In the genomic region with DNA sequence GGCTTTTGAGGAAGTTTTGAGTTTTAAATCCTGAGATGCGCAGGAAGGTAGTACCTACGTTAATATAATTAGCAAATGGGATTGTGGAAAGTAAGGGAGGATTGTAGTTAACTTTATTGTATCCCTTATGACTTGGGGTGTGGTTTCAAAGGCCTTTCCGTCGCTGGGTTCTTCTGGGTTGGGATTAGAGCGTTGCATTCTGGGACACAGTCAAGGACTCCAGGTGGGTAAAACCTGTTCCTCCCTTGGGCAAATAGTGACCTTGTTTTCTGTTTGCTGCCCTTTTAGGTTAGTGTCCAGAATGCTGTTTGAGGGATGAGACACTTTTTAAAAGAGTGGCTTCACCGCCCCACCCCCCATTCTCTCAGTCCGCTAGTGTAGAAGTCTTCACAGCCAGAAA, we compare ENCODE assay signal across 7 mouse cellular contexts. TPM values are rescaled to one million over a fixed set of nuclear protein-coding genes. Genes with fewer than 3 reads are reported as not detected.
A peak's percentile ranks its signal among the peaks of the same experiment; 100 is the strongest.
DNase-seq lines count a peak whose midpoint lies in the region; ATAC-seq and TF ChIP-seq lines count a peak whose summit lies in the region.

No protein-coding gene starts in this region.

- DNase-seq in A20 (ENCODE audit: low read depth, low spot score), result peak; percentile 63
- peak; percentile 70 for DNase-seq in ES-CJ7 (ENCODE audit: low read depth, low spot score)
- DNase-seq in forebrain, embryonic 10.5 days (ENCODE audit: extremely low spot score, low spot score), result peak; percentile 30
- peak; percentile 57 for DNase-seq in kidney, postnatal 0 days (ENCODE audit: low spot score)
- DNase-seq in frontal cortex, postnatal 14 days (ENCODE audit: low spot score in 2 of 2), result no peak
- DNase-seq in gastrocnemius, postnatal 4 days (ENCODE audit: low spot score in 2 of 2), result no peak

- H3K4me3 ChIP-seq in forebrain, embryonic 10.5 days, result peak overlapping the region; percentile 85
- H3K4me3 ChIP-seq in kidney, postnatal 0 days (replicated peaks; ENCODE audit: low read depth, low read length), result peak overlapping the region; percentile 89
- H3K4me3 ChIP-seq in midbrain, embryonic 16.5 days (ENCODE audit: low read depth, low read length), result peak overlapping the region; percentile 71

- no peaks in the 10 kb centered on the region for H3K9me3 ChIP-seq in forebrain, embryonic 10.5 days
- no peaks in the 10 kb centered on the region for H3K9me3 ChIP-seq in kidney, postnatal 0 days (replicated peaks; ENCODE audit: low read length)
- H3K9me3 ChIP-seq in midbrain, embryonic 16.5 days (replicated peaks; ENCODE audit: control insufficient read depth, low read length, poor library complexity, severe bottlenecking), result no peaks in the 10 kb centered on the region

- TF ChIP-seq CTCF in kidney, postnatal 0 days (IDR thresholded peaks at IDR 0.05; ENCODE audit: low read depth), result no peak

- peak overlapping the region; percentile 86 for H3K9ac ChIP-seq in kidney, postnatal 0 days (ENCODE audit: low read depth, low read length)
- H3K9ac ChIP-seq in midbrain, embryonic 16.5 days (ENCODE audit: low read depth, low read length), result peak overlapping the region; percentile 64; the same call in 1 of the 2 replicates

- H3K4me1 ChIP-seq in forebrain, embryonic 10.5 days, result peaks cover 49% of the 10 kb centered on the region
- H3K4me1 ChIP-seq in kidney, postnatal 0 days (replicated peaks; ENCODE audit: insufficient read depth, low read length), result peaks cover 4% of the 10 kb centered on the region; the same call in 1 of the 2 replicates
- H3K4me1 ChIP-seq in midbrain, embryonic 16.5 days (ENCODE audit: control insufficient read depth, insufficient read depth, low read length), result peaks cover 13% of the 10 kb centered on the region

- no peak for ATAC-seq in kidney, postnatal 0 days (replicated peaks; ENCODE audit: low FRiP score, low read depth)
- ATAC-seq in midbrain, embryonic 16.5 days, result no peak

- peaks cover 11% of the 10 kb centered on the region for H3K36me3 ChIP-seq in forebrain, embryonic 10.5 days (replicated peaks)
- H3K36me3 ChIP-seq in kidney, postnatal 0 days (ENCODE audit: insufficient read depth, low read length), result no peaks in the 10 kb centered on the region
- H3K36me3 ChIP-seq in midbrain, embryonic 16.5 days (ENCODE audit: control insufficient read depth, insufficient read depth, low read length), result no peaks in the 10 kb centered on the region

- no peaks in the 10 kb centered on the region for H3K27me3 ChIP-seq in forebrain, embryonic 10.5 days (ENCODE audit: poor library complexity, severe bottlenecking)
- H3K27me3 ChIP-seq in kidney, postnatal 0 days (ENCODE audit: insufficient read depth, low read length), result no peaks in the 10 kb centered on the region
- H3K27me3 ChIP-seq in midbrain, embryonic 16.5 days (ENCODE audit: control insufficient read depth, insufficient read depth, low read depth, low read length), result no peaks in the 10 kb centered on the region

- WGBS in forebrain, embryonic 10.5 days, result 1% methylated on average over 7 of the region's 7 CpGs
- WGBS in kidney, postnatal 0 days, result 0% methylated on average over 7 of the region's 7 CpGs
- 0% methylated on average over 7 of the region's 7 CpGs for WGBS in midbrain, embryonic 16.5 days

- H3K27ac ChIP-seq in forebrain, embryonic 10.5 days, result peak overlapping the region; percentile 98
- H3K27ac ChIP-seq in kidney, postnatal 0 days, result peak overlapping the region; percentile 82
- H3K27ac ChIP-seq in midbrain, embryonic 16.5 days (ENCODE audit: low read length), result no peak overlapping the region

- peak overlapping the region; percentile 71 for H3K4me2 ChIP-seq in kidney, postnatal 0 days (ENCODE audit: low read length)
- peak overlapping the region; percentile 97 for H3K4me2 ChIP-seq in midbrain, embryonic 16.5 days (ENCODE audit: low read length)

RNA-seq across cellular contexts. Expression of gene Cks2, which starts 0.8 kb away (rescaled TPM):
- polyA plus RNA-seq in forebrain, embryonic 10.5 days (2016; fragmentation: Nextera tagmentation; extraction: Ambion mirVana), result 420 and 444 TPM in 2 replicates
- 249 and 253 TPM in 2 replicates for polyA plus RNA-seq in kidney, postnatal 0 days (2015; fragmentation: Nextera tagmentation; extraction: Ambion mirVana)
- 26.3 and 35.8 TPM in 2 replicates for polyA plus RNA-seq in midbrain, embryonic 16.5 days (2015; fragmentation: Nextera tagmentation; extraction: Ambion mirVana)
- total RNA-seq in gastrocnemius, postnatal 4 days (2021), result 10 to 100 TPM; 22.3 to 26.5 TPM

RNA-seq across cellular contexts. Expression of gene Secisbp2, which starts 5.6 kb away (rescaled TPM):
- 28.1 and 32.1 TPM in 2 replicates for polyA plus RNA-seq in forebrain, embryonic 10.5 days (2016; fragmentation: Nextera tagmentation; extraction: Ambion mirVana)
- 34.9 and 36.5 TPM in 2 replicates for polyA plus RNA-seq in kidney, postnatal 0 days (2015; fragmentation: Nextera tagmentation; extraction: Ambion mirVana)
- 29.4 and 33.6 TPM in 2 replicates for polyA plus RNA-seq in midbrain, embryonic 16.5 days (2015; fragmentation: Nextera tagmentation; extraction: Ambion mirVana)
- 10 to 100 TPM; 14.9 to 17.6 TPM for total RNA-seq in gastrocnemius, postnatal 4 days (2021)

Comparison
In these comparisons a context has a peak if more than half of its experiments do, and no peak if none do; other contexts are left out.
1. DNase-seq: peak in A20 (single experiment), ES-CJ7 (single experiment), forebrain, embryonic 10.5 days (single experiment) and kidney, postnatal 0 days (single experiment); none in frontal cortex, postnatal 14 days (0 of 2) and gastrocnemius, postnatal 4 days (0 of 2).
2. Peak in every context shown above with its lines, with median percentiles within 50 percentile points of each other: H3K4me3 ChIP-seq.